Mouse (Mus musculus): ENCODE data around the gene Trnau1ap.

- no peak for TF ChIP-seq CTCF (IDR thresholded peaks at IDR 0.05; ENCODE audit: extremely low read depth, insufficient read depth, insufficient read length, insufficient replicate concordance)
- no peak for TF ChIP-seq POLR2A (IDR thresholded peaks at IDR 0.05; ENCODE audit: low read depth, low read length)
Measured at GRCm38 (mm10) chr4:132326481-132326880, 2.9 kb downstream of the Trnau1ap start.

All from spleen, adult 2 months (tissue).